Mouse (Mus musculus) mesoderm, embryonic 11.5 days (tissue): ENCODE results near the gene Coq8a.
A peak's percentile ranks its signal among the peaks of the same experiment; 100 is the strongest.

Experiments used
- DNase-seq: peaks from one replicate; pipeline ENCODE4 v3.0.0-alpha.2; 2012; ENCODE audit warnings: low read depth, low spot score

Coq8a gene

DNA sequence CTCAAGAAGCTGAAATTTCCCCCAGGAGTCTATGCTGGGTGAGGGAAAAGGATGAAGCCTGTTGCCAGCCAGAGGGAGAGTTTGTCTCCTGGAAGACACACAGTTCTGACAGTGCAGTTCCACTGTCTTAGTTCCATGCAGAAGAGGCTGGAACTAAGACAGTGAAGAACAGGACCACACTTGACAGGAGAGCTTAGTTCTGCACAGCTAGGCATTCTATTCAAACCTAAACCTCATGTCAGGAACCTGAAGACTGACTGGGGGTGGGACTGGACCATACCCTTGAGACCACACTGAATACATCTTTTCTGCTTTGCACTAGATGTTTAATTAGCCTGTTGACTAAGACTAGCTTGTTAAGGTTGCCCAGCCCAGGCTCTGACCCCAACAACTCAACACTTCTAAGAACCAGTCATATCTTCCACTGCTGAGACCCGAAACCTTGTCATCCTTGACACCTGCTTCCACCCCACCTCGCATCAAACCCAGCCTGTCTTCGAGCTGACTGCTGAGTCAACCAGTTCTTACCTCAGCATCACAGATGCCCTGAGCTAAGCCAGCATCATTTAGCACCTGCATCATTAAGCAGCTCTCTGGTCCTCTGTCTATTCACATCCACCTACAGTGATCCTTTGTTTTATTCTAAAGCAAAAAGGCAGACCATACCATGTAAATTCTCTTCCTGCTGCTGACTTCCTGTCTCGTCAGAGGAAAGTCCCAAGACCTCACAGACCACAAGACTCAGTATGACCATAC is at the start of gene Coq8a:
Gene Coq8a, minus strand, starts transcription at position 644 of the 756 bp plus-strand sequence.
- no peak for DNase-seq

DNA sequence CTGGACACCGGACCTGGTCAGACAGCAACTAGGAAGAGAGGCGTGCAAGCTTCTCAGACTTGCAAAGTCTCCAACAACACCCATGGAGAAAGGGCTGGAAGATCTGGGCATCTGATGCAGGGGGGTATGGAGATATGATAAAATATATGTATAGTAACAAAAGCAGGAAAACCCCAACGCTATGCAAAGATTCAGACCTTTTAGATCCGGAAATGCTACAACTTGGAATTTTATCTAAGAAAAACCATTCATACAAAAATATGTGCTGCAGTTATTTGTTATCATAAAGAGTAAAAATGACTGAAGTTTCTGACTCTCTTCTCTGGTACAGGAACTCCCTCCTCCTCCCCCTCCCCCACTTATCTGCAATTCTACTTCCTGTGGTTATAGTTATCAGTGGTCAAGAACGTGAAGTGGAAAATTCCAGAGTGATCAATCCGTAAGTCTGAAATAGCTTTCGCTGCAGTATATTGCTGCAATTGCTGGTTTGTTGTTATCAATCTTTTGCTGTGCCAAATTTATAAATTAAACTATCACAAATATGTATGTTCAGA is 49.3 kb upstream of the Coq8a start:
- no peak for DNase-seq

DNA sequence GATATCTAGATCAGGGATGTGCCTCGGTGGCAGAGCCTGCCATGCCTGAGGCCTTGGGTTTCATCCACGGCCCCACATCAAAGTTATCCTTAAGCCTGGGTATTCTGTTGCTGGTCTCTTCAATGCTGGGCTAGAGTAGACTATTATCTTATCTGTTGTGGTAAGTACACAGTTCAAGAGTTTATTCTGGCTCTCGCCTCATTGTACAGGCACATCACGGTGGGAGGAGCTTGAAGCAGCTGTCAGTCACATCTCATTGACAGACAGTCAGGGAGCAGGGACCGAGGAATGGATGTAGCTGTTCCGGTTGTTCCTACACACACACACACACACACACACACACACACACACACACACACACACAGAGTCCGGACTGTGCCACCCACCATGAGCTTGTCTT is 48.5 kb upstream of the Coq8a start:
- DNase-seq = no peak

DNA sequence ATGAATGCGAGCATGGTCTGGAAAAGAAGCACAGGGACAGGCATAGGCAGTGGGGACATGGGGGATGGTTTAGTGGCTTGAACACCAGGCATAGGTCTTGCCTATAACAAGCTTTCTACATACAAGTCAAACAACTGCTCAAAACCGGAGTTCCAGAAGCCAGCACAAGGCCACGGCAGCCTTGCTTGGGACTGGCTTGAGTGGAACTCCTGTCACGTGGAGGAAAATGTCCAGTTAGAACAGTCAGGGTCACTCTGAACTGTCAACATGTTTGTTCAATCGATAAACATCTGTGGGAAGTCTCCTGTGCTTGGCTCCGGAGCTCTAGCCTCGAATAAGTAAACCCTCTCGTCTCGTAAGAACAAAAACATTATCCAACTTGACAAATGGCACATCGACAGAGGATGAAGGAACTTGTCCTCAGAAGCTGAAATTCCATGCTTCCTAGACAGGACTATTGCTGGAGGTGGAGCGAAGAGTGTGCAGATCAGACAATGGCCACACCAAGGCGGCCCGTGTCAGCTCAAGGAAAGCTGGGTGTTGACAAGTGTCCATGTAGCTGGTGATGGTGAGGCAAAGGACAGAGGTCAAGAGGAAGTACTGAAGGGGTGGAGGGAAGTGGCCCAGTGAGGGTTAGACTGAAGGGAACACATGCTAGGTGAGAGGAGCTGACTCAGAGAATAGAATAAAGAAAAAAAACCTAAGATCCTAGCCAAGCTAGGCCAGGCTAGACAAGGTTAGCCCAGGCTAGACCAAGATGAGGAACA is 46.5 kb upstream of the Coq8a start:
- no peak for DNase-seq

DNA sequence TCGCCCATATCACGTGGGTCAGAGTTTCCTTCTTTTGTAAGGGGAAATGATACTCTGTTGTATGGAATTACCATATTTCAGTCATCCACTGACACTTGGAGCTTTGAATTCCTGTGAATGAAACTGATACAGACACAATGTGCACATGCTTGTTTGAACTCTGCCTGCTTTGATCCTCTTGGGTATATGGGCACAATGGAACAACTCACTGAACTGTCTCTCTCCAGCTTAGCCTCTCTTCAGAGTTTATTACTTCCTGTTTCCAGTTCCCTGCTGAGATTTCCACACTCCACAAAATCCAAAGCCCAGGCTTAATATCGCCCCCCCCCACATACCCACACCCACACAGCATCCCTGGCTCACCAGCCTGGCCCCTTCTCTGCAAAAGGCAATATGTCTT is 32.3 kb upstream of the Coq8a start:
- DNase-seq = peak; percentile 28

DNA sequence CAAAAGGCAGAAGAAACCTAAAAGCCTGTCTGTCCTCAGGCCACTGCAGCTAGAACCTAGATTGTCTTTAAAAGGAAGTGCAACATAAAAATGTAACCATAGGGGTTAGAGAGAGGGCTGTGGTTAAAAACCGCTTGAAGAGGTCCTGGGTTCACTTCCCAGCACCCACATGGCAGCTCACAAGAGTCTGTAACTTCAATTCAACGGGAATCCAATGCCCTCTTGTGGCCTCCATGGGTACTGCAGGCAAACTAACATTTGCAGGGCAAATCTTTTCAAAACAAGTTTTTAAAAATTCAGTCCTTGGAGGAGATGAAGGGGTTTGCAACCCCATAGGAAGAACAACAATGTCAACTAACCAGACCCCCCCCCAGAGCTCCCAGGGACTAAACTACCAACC is 31.2 kb upstream of the Coq8a start:
- DNase-seq = no peak

DNA sequence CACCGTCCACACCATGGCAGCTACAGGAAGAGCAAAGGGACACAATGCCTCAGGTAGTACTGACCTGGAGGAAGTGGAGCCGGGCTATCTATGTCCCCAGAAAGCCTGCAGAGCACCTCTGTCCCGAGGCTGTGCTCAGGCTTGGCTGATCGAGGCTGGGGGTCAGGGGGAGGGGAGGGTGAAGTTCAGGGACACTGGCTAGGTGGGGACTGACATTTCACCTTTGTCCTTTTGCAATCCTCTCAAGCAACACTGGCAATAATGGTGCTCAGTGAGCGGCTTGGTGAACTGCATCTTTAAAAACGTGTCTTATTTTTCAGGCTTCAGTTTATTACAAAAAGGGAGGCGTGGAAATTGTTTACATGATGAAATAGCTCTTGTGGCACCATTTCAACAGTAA is 30.5 kb upstream of the Coq8a start:
- DNase-seq = no peak

DNA sequence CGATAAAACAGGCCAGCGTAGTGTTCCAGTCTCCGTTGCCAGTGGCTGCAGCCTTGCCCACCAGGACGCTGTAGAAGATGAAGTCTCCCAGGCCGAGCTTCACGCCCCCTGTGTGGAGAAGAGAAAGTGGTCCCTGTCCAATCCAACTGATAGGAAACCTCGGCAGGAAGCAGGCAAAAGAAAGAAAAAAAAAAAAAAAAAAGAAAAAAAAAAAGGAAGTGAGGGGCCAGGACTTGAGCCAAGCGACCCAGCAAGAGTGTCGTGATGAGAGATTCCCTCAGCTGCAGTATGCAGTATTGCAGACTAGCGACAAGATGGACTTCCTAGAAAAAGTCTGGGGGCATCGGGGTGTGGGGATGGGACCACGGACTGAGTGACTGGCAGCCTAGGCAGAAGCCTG is 29.5 kb upstream of the Coq8a start:
- no peak for DNase-seq

DNA sequence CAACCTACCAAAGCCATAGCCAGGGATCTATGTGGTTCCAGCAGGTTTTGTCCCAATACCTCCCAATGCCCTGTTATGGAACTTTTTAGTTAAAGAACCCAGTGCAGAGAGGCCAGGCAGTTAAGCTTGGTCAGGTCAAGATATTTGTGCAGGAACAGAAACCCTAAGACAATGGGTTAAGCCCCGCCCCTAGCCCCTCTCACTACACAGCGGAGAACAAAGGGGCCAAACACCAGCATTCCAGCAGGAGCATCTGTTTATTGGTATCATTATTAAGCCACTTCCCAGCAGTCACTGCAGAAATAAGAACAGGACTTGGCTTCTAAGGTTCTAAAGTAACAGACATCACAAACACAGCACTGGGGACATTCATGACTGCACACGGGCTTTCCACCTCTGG is 27.4 kb upstream of the Coq8a start:
- no peak for DNase-seq

DNA sequence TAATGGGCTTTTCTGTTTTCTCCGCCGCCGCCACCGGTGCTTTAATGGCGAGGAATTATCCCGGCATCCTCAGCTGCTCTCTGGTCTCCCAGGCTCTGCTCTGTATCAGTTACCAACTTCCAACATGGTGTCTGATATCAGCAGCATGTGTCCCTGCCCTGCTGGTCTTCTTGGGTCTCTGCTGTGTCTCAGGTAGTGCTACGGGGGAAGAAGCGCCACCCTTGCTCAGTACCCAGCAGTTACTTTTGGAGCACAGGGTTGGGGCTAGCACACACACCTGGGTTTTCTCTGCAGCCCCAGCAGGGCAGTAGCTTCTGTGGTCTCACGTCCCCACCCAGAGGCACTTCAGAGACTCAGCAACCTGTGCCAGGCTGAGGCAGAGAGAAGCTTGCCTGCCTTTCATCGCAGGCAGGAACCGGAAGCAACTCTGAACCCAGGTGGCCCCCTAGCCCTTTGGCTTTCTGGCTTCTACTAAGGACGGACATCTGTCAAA is 26.9 kb upstream of the Coq8a start:
- peak; percentile 37 for DNase-seq

DNA sequence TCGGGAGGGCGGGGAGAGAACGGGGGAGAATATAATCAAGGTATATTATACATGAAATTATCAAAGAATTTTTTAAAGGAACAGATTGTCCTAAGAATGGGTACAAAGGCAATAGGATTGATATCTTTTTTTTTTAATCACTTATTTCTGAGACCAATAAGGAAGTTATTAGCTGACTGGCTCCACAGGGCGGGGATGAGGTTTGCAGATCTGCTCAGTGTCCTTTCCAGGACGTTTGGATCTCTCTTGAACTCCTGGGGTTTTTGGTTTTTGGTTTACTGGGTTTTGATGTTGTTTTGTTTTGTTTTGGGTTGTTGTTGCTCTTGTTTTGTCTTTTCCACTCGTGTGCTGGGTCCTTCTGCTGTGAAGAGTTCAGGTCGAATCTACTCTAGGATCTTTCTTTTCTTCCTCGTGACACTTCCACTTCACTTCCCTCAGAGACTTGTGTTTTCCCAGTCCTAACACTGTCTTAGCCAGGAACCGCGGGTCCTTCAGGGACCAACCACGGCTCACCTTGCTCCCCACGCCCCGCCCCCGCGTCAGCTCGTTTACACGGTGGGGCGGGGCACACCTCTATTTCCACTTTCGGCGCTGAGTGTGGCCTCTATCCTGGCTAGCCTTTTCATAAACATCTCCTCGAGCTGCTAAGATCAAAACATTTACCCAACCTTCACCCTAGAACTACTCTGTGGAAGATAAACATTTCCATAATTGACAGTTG is 26.3 kb upstream of the Coq8a start:
- peak; percentile 51 for DNase-seq

DNA sequence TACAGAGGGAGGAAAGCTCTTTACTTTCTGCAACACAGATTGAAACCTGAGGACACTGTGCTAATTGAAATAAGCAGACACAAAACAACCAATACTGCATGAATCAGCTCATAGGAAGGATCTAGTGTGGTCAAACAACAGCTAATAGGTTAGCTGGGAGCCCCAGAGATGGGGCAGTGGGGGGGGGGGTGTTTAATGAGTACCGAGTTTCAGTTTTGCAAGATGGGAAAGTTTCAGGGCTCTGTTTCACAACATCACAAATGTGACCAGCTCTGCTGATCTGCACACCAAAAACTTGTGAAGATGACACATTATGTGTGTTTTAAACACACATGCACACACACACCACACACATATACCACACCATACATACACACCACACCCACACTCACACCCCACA is 22.6 kb upstream of the Coq8a start:
- no peak for DNase-seq

DNA sequence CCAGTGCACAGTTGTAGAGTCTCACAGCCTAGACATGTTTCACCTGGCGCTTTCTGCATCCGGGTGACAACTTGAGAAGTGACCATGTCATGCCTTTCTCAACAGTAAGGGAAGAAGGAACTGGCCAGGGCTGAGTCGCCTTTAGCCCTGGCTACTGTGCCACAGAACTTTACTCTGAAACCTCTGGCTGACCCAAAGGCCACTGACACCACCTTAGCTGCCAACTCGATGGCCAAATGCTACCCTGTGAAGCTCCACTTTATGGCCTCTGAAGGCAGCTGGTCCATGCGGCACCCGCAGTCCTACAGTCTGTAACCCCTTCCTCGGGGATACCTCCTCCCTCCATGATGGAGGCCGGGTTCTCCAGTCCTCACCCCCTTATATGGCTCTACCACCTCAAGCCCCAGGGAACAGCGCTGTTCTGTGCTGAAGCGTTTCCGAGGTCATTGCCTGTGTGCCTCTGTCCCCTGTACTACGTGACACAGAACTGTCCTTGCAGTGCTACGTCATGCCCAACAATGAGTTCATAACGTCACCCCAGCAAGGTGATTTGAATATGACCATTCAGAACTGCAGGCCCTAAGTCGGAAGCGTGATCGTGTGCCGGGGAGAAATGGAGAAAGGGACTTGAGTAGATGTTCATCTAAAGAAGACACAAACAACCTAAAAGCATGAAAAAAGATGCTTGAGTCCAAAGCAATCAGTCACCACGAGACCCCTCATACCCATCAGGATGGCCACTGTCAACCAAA is 21.6 kb upstream of the Coq8a start:
- no peak for DNase-seq

DNA sequence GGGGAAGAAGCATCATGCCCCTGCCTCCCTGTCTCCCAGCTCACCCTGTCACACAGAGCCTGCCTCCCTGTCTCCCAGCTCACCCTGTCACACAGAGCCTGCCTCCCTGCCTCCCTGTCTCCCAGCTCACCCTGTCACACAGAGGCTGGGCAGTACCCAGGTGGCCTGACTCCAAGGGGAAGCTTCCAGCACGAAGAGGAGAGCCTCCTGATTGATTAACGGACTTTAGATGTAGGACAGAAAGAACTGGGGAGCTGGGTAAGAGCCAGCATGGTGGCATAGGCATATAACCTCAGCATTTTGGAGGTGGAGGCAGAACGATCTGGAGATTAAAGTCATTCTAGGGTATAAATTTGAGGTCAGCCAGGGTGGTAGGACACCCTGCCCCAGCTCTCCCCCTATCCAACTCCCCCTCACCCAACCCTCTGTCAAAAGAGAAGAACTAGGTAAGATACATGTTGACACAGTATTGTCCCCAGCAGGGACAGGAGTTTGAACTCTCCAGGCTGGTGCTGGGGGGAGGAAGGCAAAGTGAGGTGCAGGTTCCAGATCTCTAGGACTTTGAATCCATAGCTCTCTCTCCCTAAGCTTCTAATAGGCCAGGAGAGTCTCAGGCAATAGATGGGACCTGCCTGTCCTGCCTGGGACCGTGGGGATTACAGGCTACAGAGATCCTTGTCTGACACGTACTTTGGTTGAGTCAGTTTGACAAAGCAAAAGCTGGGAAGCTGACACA is 17.3 kb upstream of the Coq8a start:
- DNase-seq = no peak

DNA sequence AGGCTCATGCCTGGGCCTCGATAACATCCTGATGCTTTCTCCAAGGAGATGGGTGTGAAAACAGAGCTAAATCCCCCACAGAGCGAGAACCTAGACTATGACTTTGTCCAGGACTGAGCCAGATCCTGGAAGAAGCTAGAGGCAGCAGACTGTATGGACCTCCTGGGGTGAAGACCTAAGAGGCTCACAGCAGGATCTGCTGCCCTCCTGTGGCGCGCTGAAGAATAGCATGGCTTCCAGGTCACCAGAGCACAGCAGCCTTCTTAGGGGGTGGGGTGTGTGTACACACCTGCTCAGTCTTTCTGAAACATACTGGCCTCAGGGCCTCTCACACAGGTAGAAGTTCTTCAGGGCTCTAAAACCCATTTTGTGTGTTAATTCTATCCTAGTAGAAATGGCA is 15.6 kb upstream of the Coq8a start:
- DNase-seq = peak; percentile 78

DNA sequence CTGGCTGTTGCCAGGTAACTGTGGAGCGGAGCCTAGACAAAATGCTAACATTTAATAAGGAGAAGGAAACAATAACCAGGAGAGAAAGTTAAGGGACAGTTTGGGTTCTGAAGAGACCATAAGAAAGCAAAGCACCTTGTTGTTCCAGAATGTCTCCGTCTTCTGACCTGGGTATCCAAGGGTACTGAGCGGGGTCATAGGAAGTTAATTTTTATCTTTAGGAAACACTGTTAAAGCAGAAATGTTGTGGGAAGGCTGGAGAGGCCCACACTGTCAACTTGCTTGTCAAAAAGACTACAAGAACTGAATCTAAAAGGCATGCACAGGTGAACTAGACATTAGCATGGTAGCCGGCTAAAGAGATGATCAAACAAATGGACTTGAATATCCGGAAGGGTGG is 13.5 kb upstream of the Coq8a start:
- DNase-seq = no peak

DNA sequence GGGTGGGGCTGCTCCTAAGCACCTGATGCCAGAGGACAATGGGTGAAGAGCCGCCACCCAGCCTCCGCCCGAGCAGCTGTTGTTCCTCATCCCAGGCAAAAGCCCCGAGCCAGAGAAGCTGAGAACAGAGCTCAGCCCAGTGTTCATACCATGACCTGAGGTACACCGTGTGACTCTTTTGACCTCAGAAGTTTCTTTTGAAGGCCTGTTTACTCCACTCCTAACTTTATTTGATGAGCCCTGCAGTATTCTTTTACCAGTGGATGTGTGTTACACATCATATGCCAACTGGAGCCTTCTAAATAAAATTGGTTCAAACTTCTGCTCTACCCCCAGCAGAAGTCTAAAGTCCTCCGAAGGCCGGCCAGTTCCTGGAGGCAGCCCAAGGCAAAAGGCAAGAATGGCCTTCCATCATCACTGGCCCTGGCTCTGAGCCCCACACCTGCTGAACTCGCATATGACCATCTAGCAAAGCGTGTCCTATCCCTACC is 11.4 kb upstream of the Coq8a start:
- DNase-seq = no peak

DNA sequence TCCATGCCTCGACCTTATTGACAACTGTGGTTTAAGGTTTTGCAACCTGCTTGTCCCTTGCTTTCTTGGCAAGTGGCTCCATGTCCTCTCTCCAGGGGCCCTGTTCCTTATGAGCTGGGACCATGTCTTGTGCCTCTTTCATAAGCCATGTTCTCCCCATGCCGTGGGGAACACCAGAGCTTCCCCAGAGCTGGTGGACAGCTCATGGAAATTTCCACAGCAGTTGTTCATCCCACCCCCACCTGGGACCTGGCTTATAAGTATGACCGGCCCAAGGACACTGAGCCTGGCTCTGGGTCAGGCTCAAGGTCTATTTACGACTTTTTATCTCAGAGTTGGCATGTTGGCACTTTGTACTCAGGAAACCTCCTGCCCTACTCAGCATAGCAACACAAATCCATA is 10.6 kb upstream of the Coq8a start:
- no peak for DNase-seq

DNA sequence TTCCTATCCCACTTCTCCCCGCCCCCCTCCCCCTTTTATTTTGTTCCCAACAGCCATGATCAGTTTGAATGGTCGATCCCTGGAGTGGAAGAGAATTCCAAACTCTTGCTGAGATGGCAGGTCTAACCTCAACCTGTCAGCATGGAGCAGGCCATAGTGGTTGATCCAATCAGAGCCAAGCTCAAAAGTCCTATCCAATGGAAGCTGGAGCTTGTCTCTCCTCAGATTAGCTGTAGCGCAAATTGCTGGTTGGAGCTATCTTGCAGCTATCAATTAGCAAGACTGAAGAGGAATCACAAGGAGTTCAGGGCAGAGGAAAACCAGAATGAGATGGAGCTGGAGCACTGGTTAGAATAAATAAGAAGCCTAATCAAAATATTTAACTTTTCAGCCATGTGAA is 9.0 kb upstream of the Coq8a start:
- no peak for DNase-seq

DNA sequence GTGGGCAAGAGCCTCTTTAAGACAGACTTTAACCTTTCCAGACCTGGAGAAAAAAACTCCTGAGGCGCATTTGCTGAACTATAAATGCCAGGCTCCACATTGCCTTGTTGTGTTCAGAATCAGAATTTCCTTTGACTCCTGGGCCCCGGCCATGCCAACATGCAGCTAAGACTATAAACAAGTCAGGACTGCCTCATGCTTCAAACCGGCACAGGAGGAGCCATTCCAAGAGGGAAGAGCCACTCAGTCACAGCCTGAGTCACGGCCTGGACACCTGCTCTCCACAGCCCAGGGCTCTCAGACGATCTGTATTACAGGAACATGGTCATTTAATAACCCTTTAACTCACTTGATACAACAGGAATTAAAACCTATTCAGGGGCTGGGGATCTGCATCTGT is 1.3 kb upstream of the Coq8a start:
- no peak for DNase-seq

DNA sequence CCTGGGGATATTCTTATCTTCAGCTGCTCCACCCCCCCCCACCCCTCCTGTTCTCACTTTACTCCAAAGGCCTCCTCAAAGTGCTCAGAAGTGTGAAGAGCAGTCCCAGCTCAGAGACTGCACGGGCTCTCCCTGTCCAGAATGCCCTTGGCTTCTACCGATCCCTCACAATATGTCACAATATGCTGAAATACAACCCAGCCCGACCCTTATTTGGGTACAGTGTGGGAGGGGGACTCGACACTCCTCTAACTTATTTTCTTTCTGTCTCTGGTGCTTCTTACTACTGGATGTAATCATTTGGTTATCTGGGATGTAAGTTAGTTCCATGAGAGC is 281 bp upstream of the Coq8a start:
- no peak for DNase-seq
